Mouse (Mus musculus) erythroblast, adult 5-6 weeks (primary cell): Measurements from ENCODE around the gene Cdh5. TPM values are rescaled to one million over a fixed set of nuclear protein-coding genes. Genes with fewer than 3 reads are reported as not detected.
"Not testable (repeated sequence)": the region's sequence is repeated elsewhere in the genome, so short reads cannot be mapped to it uniquely, and the experiment has no call there.

Experiments used
- ATAC-seq: replicated peaks from 2 replicates; pipeline ENCODE4 v1.8.0; 2016; ENCODE audit warnings: moderate number of reproducible peaks, mild to moderate bottlenecking, moderate TSS enrichment, inconsistent platforms; ENCODE audit not compliant: poor library complexity, low FRiP score, severe bottlenecking
- total RNA-seq, 2 experiments: library from RNA; stranded (forward) in 1 of 2; stranded (reverse) in 1 of 2; fragments of 150-400 nt in 1 of 2; fragments of 200-764, 138-1000 nt in 1 of 2; gene quantifications; 2 replicates each; pipeline versions ENCODE4 v1.2.3 to v1.2.4; 2015 to 2017; ENCODE audit warnings: low replicate concordance in 2 of 2

The Cdh5 gene
- total RNA-seq (2015; ENCODE audit: low replicate concordance) (not detected in 2 replicates), total RNA-seq (2017; ENCODE audit: low replicate concordance) (not detected in 2 replicates)

DNA sequence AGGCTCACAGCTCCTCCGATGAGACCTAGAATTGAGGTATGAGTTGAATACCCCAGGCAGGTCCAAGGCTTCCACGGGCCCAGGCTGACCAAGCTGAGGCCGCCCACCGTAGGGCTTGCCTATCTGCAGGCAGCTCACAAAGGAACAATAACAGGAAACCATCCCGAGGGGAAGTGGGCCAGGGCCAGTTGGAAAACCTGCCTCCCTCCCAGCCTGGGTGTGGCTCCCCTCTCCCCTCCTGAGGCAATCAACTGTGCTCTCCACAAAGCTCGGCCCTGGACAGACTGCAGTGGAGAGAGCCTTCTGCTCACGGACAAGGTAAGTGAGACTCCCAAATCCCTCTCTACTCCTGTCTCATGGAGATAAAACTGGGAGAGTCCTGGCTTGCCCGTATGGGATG, at the start of gene Cdh5:
Gene Cdh5, plus strand, starts transcription at position 211 of the 400 bp plus-strand sequence.
- no peak for ATAC-seq

DNA sequence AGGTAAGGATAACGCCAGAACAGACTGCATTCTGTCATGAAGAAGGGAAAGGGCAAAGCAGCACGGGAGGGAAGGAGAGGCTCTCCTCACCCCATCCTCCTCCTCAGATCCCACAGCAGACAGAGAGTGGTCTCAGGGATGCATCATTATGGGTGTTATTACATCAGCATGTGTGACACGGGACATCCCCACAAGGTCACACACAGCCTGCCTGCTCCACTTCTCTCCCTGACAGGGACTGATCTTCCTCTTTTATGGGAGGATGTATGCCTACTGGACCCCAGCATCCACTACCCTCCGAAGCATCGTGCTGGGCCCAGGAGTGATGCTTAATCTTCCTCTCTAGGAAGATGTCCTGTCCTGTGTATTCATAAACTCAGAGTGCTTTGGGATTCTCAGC, 41.5 kb upstream of the Cdh5 start:
- no peak for ATAC-seq

DNA sequence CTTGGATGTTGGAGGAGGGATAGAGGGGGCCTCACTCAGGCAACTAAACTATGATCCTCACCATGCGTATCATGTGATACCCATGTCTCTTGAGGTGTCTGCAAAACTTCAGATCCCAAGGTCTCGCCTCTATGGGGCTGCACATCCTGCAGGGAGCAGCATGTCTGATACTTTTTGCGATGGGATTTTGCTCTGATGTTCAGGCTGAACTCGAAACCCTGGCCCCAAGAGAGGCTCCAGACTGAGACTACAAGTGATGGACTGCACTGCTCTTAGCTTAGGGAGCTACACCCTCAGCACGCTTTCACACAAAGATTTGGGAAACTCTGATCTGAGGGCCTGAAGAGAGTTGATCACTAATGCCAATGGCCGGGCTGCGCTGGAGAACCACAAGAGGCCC, 41.0 kb upstream of the Cdh5 start:
- ATAC-seq, result no peak

DNA sequence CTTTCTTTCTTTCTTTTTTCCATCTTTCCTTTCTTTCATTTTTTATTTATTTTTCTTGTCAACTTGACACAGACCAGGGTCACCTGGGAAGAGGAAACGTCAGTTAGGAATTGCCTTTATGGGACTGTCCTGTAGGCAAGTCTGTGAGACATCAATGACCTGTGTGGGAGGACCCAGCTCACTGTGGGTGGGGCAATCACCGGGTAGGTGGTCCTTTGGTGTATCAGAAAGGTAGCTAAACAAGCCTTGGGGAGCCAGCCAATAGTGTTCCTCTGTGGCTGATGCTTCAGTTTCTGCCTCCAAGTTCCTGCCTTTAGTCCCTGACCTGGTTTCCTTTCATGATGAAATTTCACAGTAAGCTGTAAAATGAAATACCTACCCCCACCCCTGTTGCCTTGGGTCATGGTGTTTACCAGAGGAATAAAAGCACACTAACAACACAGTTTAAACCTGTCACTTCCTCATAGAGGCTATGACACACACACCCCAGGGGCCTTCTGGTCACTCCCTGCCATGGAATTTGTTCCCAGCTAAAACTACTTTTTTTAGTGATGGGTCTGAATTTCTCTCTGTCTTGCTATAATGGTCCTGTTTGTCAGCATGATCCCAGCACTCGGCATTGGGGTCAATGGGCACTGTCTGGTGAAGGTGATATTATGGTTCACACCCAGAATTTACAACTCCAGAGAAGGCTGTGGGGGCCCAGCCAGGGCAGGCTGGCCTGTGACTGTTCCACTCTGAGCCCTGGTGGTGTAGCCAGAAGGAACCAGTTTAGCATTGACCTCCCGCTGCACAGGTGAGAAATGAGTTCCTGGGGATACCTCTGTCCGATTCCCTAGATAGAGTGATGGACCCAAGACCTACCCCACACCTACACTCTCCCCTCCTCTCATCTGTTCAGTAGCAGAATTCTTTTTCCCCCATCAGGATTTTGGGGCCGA, 40.1 kb upstream of the Cdh5 start:
- no peak for ATAC-seq

DNA sequence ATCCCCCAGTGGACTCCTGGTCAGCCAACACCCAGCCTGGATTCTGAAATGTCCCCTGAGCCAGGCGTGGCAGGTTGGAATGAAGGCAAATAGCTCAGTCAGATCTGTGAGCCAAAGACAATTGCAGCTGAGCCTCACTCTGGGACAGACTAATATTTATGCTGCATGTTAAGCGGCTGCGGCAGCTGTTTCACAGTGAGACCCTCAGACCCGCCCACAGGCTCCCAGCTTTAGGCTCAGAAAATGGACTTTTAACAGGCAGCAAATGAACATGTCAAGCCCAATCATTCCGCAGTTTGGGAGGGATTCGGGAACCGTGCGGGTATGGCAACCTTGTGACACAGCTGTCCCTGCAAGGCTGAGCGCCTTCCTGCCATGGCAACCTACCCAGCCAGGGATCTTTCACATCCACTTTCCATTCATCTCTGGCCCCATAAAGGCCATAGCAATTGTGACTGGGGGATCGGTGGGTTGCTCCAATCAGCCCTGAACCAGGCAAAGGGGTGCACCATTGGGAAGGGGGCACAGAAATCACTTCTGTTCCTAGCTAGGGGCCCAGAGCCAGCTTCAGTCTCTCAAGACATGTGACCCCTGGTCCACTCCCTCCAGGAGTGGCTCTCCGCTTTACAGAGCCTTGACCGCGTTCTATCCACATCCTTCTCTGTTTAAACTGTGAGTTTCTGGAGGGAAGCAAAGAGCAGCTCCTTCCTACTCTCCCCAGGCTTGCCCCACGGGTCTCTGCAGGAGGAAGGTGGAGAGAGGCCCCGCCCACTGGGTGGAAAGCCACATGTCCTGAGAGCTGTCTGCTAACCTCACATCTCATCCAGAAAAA, 39.2 kb upstream of the Cdh5 start:
- ATAC-seq, result no peak

DNA sequence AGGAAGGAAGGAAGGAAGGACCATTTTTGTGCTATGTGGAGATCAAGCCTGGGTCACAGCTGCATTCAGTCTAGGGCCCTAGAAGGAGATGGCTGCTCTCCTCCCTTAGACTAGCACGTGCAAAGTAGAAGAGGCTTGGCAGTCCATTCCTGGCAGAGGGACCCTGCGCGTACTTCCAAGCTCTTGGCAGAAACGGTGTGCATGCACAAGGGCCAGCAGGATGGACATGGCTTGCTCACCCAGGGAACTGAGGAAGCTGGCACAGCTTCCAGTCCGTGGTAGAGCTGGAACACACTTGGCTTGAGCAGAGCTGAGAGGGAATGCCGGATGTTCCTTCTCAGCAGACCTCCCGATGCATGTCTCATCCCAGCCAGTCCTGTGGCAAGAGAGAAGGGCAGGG, 36.2 kb upstream of the Cdh5 start:
- ATAC-seq, result no peak

DNA sequence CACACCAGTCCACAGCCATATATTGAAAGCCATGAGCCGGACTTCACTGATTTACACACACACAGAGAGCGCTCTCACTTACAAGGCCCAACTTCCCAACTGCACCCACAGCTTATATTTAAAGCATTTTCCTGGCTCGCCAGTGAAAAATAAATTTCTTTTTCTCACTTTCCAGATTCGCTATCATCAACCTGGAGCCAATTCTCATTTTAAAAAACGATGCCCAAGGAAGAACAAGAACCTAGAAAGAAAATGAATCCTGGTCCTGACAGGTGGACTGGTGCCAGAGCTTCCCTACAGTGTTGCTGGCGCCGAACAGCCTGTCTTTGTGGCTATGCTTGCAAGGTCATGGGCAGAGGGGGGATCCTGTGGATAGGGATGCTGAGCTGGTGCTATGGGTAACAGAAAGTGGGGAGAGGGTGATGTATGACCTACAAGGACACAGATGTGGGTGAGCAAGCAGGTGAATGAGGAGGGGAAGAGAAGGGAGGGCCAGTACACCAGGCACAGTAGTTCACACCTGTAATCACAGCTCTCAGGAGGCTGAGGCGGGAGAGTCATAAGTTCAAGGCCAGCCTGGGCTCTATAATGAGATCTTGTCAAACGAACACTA, 35.4 kb upstream of the Cdh5 start:
- ATAC-seq, result no peak

DNA sequence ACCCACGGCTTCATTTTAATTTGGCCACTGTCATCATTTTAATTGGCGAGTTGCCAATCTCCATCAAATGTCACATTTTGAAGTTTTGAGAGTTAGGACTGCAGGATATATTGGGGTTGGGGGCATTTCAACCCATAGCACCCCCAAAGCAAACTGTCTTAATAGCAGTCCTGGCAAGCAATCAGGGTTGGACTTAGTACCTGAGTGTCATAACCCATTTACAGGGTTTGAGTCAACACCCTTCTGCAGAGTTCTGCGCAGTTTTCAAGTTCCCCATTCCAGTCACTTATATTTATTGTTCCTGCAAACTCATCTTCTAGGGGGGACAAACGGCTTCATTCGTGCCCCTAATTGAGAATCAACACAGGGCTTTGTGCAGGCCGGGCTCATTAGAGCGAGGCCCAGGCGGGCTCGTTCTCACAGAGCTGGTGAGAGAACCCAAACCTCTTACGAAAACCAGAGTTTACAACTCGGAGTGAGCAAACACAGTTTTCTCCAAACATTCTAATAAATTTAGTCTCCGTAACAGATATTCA, 34.0 kb upstream of the Cdh5 start:
- ATAC-seq, result no peak

DNA sequence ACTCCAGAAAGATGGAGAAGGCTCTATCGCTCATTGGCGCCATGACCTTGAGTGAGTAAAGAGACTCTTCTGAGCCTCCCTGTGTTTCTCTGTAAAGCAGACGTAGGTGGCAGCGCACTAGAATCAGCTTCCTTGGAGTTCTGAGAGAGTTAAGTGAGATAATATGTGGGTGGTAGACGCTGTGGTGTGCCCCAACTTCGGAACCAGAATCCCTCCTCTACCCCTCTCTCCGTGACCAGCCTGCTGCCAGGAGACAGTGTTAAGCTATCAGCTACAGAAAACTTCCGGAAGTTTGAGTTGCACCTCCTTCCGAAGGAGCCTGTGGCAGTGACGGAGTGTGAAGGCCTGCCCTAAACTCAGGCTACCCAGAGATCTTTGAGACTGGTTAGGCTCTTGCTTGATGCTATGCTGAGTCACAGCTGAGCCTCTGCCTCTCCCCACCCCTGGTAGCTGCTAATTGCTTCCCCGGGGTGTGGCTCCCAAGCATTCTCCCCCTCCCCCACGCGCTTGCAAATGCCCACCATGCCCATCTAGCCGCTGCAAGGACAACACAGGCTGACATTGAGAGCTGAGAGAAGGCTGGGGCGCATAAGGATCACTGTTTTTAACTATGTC, 32.9 kb upstream of the Cdh5 start:
- no peak for ATAC-seq

DNA sequence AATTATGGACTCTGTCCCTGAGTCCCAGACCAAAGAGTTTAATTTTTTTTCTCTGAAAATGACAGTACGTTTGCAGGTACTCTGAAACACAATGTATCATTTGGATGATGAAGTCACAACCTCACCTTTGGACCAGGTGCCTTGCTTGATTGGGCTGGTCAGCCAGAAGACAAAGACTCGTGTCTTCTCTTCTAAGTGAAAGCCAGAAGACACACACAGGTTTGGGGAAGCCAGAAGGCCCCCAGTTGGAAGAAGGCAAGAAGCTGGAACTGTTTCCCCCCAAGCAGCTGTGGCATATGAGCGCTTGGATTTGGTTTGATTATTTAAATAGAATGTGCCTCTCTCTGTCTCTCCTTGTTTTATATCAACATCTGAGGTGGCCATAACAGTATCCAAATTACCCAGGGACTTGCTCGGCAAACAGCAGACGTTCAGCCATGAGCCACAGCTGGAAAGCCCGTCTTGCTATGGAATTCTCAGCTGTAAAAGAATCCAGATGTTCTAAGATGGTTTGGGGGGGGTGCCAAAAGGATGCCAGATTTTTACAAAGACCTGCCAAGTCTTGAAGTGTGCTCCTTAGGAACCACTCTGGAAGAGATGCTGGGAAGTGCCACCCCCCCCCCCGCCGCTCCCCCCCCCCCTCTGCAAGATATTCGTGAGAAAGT, 31.1 kb upstream of the Cdh5 start:
- ATAC-seq, result not testable (repeated sequence)

DNA sequence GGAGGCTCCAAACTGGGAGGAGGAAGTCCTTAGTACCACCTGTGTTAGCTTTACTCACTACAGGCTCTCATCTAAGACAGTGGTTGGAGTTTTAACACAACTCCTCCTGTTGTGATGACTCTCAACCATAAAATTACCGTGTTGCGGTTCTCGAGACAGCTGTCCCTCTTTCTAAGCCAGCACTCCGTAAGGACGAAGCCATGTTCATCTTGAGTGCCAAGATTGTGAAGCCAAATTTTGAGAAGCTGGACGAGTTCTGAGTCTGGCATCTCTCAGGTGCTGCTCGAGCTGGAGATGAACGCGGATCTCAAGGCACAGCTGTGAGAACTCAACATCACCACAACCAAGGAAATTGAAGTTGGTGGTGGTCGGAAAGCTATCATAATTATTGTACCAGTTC, 30.5 kb upstream of the Cdh5 start:
- no peak for ATAC-seq

DNA sequence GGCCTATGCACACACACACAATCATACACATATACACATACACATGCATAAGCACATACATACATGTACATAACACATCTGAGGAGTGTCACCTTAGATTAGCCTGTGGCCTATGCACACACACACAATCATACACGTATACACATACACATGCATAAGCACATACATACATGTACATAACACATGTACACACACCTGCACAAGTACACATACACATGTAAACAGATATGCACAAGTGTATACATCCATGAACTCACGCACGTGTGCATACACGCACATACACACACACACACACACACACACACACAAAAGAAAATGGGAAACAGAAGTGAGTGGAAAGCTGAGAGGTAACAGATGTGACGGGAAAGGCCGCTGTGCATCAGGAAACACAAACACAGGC, 26.3 kb upstream of the Cdh5 start:
- ATAC-seq, result no peak

DNA sequence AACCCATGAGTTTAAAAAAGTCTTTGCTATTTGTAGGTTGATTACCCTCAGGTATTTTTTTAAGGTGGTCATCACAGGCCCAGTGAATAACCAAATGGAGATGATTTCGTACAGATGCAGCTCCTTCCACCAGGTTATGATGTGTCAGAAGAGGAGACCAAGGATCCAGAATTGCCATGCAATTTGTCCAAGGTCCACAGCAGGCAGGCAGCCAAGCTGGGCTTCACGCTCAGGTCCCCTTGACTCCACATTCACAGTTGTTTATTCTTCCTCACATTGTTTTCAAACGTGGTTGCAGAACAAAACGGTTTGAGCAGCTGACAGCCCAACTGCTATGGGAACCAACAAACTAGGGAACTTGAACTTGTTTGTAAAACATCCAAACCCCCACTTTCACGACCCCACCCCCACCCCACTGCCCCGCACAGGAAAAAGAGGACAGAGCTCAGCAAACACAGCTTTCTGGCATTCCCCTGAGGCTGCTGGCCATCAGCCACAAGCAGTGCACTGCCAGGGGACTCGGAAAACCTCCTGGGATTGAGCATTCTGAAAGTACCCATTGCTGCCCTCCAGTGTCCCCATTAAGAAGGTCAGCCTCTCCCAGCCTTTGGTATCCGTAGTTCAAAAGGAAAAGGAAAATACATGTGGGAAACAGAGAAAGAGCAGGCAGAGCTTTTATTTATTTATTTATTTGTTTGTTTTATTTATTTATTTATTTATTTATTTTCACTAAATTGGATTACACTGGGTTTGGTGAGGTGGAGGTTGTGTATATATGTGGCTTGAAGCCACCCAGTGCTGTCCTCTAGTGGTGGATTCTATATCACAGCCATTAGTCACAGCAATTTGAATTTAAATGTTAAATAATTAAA, 24.6 kb upstream of the Cdh5 start:
- ATAC-seq, result no peak

DNA sequence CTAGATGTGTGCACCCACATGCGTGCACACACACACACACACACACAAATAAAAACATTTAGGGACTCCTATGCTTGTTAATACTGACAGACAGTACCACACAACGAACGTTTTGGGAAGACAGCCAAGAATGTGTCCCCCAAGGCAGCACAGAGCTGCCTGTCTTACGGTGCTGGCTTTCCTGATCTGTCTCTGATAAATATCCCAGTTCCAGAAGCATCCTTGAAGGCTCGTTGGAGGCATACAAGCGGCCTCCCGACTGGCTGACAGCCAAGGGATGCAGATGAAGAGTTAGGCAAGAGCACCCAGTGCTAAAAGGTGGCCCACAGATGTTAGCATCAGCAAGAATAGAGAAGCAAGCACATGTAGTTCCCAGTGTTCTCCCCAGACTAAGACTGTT, 23.3 kb upstream of the Cdh5 start:
- ATAC-seq, result no peak

DNA sequence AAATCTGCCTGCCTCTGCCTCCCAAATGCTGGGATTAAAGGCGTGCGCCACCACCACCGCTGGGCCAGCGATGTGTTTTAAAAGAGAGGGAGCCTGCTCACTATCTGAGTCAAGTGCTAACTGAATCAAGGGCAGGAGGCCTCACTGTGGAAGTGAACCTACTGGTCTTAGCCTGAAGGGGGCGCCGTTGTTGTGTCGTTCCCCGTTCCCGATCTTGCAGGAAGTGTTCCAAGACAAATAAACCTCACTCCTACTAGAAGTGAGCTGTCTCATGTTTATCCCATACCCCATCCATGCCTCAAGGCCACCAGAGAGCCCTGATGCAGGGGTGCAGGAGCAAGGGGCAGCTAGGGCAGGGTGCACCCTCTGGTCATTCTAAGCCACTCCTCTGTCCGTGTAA, 16.1 kb upstream of the Cdh5 start:
- ATAC-seq, result no peak

DNA sequence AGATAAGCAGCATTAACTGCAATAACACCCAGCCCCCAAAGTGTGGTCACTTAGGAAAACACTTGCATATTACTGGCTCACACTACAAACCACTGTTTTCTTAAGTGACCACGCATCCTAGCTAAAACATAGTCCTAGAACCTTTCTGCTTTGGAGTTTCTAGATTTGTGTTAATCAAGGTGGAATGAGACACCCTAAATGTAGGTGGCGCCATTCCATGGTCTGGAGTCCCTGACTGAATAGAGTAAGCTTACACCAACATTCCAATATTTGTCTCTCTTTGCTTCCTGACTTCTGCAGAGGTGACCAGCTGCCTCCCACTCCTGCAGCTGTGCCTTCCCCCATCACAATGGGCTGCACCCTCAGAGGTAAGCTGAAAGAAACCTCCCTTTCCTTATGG, 14.8 kb upstream of the Cdh5 start:
- ATAC-seq, result no peak

DNA sequence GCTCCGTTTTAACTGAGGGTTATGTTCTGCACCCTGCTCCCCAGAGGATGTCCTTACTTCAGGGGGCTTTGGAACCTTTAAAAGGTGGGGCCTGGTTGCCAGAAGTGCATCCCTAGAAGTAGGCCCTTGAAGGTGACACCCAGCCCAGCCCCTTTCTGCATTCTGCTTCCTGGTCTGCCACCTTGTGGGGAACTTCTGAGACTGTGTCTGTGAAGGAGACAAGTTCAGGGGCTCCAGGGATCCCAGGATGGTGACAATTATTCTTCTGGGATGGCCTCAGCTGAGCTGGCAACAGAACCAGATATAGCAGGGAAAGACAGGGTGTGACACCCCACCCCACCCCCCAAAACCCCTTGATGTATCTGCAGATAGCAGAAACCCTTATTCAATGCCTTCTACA, 14.3 kb upstream of the Cdh5 start:
- ATAC-seq, result no peak

DNA sequence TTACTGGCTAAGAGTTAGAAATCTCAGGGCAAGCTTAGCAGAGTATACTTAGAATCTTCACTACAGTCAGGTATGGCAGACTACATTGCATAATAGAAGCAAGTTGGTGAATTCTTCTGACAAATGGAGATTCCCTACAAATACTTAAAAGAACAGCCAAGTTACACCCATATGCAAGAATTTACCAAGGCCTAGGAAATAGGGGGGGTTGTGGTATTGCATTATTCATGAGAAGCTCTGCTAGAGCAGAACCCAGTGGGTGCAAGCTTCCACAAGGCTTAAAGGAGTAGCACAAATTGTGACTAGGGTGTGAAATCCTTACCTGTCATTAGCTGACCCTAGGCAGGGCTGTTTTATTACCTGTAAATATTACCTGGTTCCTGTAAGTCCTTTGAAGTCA, 13.5 kb upstream of the Cdh5 start:
- not testable (repeated sequence) for ATAC-seq
